Mouse (Mus musculus): ENCODE results near the gene Islr2.

DNA sequence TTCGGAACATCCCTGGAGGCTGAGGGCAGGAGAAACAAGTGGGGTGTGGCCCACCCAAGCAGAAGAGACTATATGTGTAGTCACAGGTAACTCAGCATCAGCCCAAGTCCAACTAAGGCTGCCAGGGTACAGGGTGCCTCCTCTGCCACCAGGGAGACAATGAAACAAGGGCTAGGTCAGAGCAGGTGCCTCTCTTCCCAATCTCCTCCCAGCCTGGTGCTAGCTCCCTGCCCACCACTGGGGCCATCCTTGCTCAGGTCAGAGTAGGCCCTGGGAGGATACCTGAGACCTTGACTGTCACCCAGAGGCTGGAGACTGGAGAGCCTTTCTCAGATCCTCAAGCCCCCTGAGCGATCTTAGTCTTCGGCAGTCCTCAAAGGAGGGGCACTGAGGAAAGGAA lies 41.9 kb downstream of the Islr2 start:
- TF ChIP-seq CTCF (IDR thresholded peaks at IDR 0.05; ENCODE audit: control insufficient read depth, insufficient read depth, insufficient read length) (no peak), MAX (IDR thresholded peaks at IDR 0.05) (no peak)

Data from C2C12 (cell line).